Mouse (Mus musculus) heart, embryonic 15.5 days (tissue): ENCODE data around the gene Nkx6-2. TPM values are rescaled to one million over a fixed set of nuclear protein-coding genes. Genes with fewer than 3 reads are reported as not detected.

ENCODE experiments used
- ATAC-seq: fragments of 200-750 bp; cut with Nextera tagmentation; replicated peaks from 2 replicates; pipeline ENCODE4 v1.8.0; 2017; ENCODE audit warnings: low read depth, moderate TSS enrichment; ENCODE audit not compliant: insufficient number of reproducible peaks, insufficient read depth, low FRiP score
- H3K27ac ChIP-seq: fragments of 300-500 bp; sonication (generic); 2 replicates; pipeline ENCODE4 v1.5.1; 2015; ENCODE audit warnings: mild to moderate bottlenecking, inconsistent platforms
- H3K27me3 ChIP-seq: fragments of 300-500 bp; sonication (generic); 2 replicates; pipeline ENCODE4 v1.6.1; 2015; ENCODE audit warnings: inconsistent platforms
- H3K36me3 ChIP-seq: fragments of 300-500 bp; sonication (generic); 2 replicates; pipeline ENCODE4 v1.6.1; 2015; ENCODE audit warnings: mild to moderate bottlenecking, inconsistent platforms
- H3K4me1 ChIP-seq: fragments of 300-500 bp; sonication (generic); replicated peaks from 2 replicates; pipeline ENCODE4 v1.6.1; 2015; ENCODE audit warnings: inconsistent platforms
- H3K4me2 ChIP-seq: fragments of 300-500 bp; sonication (generic); 2 replicates; pipeline ENCODE4 v1.6.1; 2015; ENCODE audit warnings: inconsistent platforms, mild to moderate bottlenecking, moderate library complexity
- H3K4me3 ChIP-seq: fragments of 300-500 bp; sonication (generic); 2 replicates; pipeline ENCODE4 v1.5.1; 2015; ENCODE audit warnings: mild to moderate bottlenecking, inconsistent platforms
- H3K9ac ChIP-seq: fragments of 300-500 bp; sonication (generic); 2 replicates; pipeline ENCODE4 v1.6.1; 2015; ENCODE audit warnings: mild to moderate bottlenecking, inconsistent platforms
- H3K9me3 ChIP-seq: fragments of 300-500 bp; sonication (generic); replicated peaks from 2 replicates; pipeline ENCODE4 v1.6.1; 2016; ENCODE audit warnings: inconsistent platforms
- WGBS: fragments of 180-500 bp; shearing (Covaris S2); methylation state at CpG from one replicate; pipeline ENCODE4 v1.1.7; 2015; ENCODE audit warnings: mixed read lengths; 5-methylcytosine and 5-hydroxymethylcytosine counted together
- polyA plus RNA-seq: library from polyadenylated mRNA; unstranded; fragments of >200 nt; fragmentation: Nextera tagmentation; extraction: Ambion mirVana; gene quantifications from 2 replicates; pipeline ENCODE4 v1.2.1, GENCODE M21; 2015

Gene Nkx6-2
- polyA plus RNA-seq, 1 experiment from 2014 or later = 0.16 TPM

- Histone ChIP-seq H3K9ac (no peak overlapping the region), H3K4me3 (no peak overlapping the region), H3K27me3 (no peaks in the 10 kb centered on the region), H3K36me3 (peaks cover 20% of the 10 kb centered on the region; the same call in 1 of the 2 replicates), H3K9me3 (no peaks in the 10 kb centered on the region), H3K4me1 (peaks cover 13% of the 10 kb centered on the region), H3K4me2 (no peak overlapping the region), H3K27ac (no peak overlapping the region)
- ATAC-seq = no peak
- 48% methylated on average over 1 of the region's 1 CpGs for WGBS
Observed at GRCm38 (mm10) chr7:139540601-139541000, 42.0 kb downstream of the Nkx6-2 start.

GRCm38 (mm10) chr7:139538541-139538940 is 44.1 kb downstream of the Nkx6-2 start:
- ATAC-seq = no peak
- no peaks in the 10 kb centered on the region for H3K9me3 ChIP-seq
- WGBS = 71% methylated on average over 2 of the region's 2 CpGs
- peaks cover 24% of the 10 kb centered on the region; the same call in 1 of the 2 replicates for H3K36me3 ChIP-seq
- H3K9ac ChIP-seq = no peak overlapping the region
- H3K27ac ChIP-seq = no peak overlapping the region
- no peaks in the 10 kb centered on the region for H3K27me3 ChIP-seq
- no peak overlapping the region for H3K4me3 ChIP-seq
- no peak overlapping the region for H3K4me2 ChIP-seq
- 0 out of 2 replicates have a peak, but pooled peaks cover 3% of the 10 kb centered on the region for H3K4me1 ChIP-seq

- H3K27me3 ChIP-seq = no peaks in the 10 kb centered on the region
- no peak for ATAC-seq
- H3K4me3 ChIP-seq = no peak overlapping the region
- H3K36me3 ChIP-seq = peaks cover 24% of the 10 kb centered on the region; the same call in 1 of the 2 replicates
- no peak overlapping the region for H3K9ac ChIP-seq
- H3K27ac ChIP-seq = no peak overlapping the region
- no peaks in the 10 kb centered on the region for H3K9me3 ChIP-seq
- H3K4me1 ChIP-seq = 0 out of 2 replicates have a peak, but pooled peaks cover 3% of the 10 kb centered on the region
- H3K4me2 ChIP-seq = no peak overlapping the region
- 89% methylated on average over 9 of the region's 9 CpGs for WGBS
Observed at GRCm38 (mm10) chr7:139537831-139538230, 44.8 kb downstream of the Nkx6-2 start.

GRCm38 (mm10) chr7:139536831-139537230 is 45.8 kb downstream of the Nkx6-2 start:
- no peaks in the 10 kb centered on the region for H3K9me3 ChIP-seq
- no peaks in the 10 kb centered on the region for H3K27me3 ChIP-seq
- H3K27ac ChIP-seq = no peak overlapping the region
- ATAC-seq = no peak
- H3K4me1 ChIP-seq = 0 out of 2 replicates have a peak, but pooled peaks cover 3% of the 10 kb centered on the region
- H3K4me2 ChIP-seq = no peak overlapping the region
- peaks cover 24% of the 10 kb centered on the region; the same call in 1 of the 2 replicates for H3K36me3 ChIP-seq
- no peak overlapping the region for H3K9ac ChIP-seq
- no peak overlapping the region for H3K4me3 ChIP-seq
- WGBS = 96% methylated on average over 2 of the region's 2 CpGs

GRCm38 (mm10) chr7:139536331-139536730 is 46.3 kb downstream of the Nkx6-2 start:
- no peak overlapping the region for H3K4me2 ChIP-seq
- WGBS = 68% methylated on average over 5 of the region's 5 CpGs
- no peaks in the 10 kb centered on the region for H3K27me3 ChIP-seq
- H3K4me3 ChIP-seq = no peak overlapping the region
- H3K9ac ChIP-seq = no peak overlapping the region
- no peak for ATAC-seq
- H3K4me1 ChIP-seq = 0 out of 2 replicates have a peak, but pooled peaks cover 3% of the 10 kb centered on the region
- H3K36me3 ChIP-seq = peaks cover 24% of the 10 kb centered on the region; the same call in 1 of the 2 replicates
- no peaks in the 10 kb centered on the region for H3K9me3 ChIP-seq
- no peak overlapping the region for H3K27ac ChIP-seq

- H3K9ac ChIP-seq = no peak overlapping the region
- WGBS = 80% methylated on average over 4 of the region's 4 CpGs
- no peak overlapping the region for H3K4me2 ChIP-seq
- H3K9me3 ChIP-seq = no peaks in the 10 kb centered on the region
- no peaks in the 10 kb centered on the region for H3K4me1 ChIP-seq
- no peak overlapping the region for H3K27ac ChIP-seq
- H3K27me3 ChIP-seq = no peaks in the 10 kb centered on the region
- ATAC-seq = no peak
- H3K4me3 ChIP-seq = no peak overlapping the region
- peaks cover 20% of the 10 kb centered on the region for H3K36me3 ChIP-seq
Observed at GRCm38 (mm10) chr7:139531428-139531801, 51.2 kb downstream of the Nkx6-2 start.

- Histone ChIP-seq H3K27me3 (no peaks in the 10 kb centered on the region), H3K27ac (no peak overlapping the region), H3K4me1 (no peaks in the 10 kb centered on the region), H3K4me2 (no peak overlapping the region), H3K36me3 (peaks cover 26% of the 10 kb centered on the region), H3K9ac (no peak overlapping the region), H3K4me3 (no peak overlapping the region), H3K9me3 (no peaks in the 10 kb centered on the region)
- WGBS = 79% methylated on average over 16 of the region's 16 CpGs
- ATAC-seq = no peak
Observed at GRCm38 (mm10) chr7:139530591-139531427, 51.8 kb downstream of the Nkx6-2 start.

Other genes starting within 250 kb of the Nkx6-2 start
- gene Inpp5a, start 193.7 kb downstream of the Nkx6-2 start, polyA plus RNA-seq = 53.4 and 58.4 TPM in 2 replicates
- gene Cfap46, start 101.0 kb upstream of the Nkx6-2 start, polyA plus RNA-seq = 0.20 and 0.47 TPM in 2 replicates